Mouse (Mus musculus) thymus, adult 2 months (tissue): ENCODE results near the gene Bsdc1.

ENCODE experiments used
- CTCF ChIP-seq: fragments of 200-500 bp; IDR thresholded peaks from 2 replicates; pipeline ENCODE4 v1.5.1; 2012; ENCODE audit warnings: mild to moderate bottlenecking, control low read depth, low read length, moderate library complexity, borderline replicate concordance; ENCODE audit not compliant: control insufficient read depth, poor library complexity, insufficient read depth; ENCODE audit errors: extremely low read depth
- POLR2A ChIP-seq: fragments of 200-500 bp; IDR thresholded peaks from 2 replicates; pipeline ENCODE4 v1.6.1; 2012; ENCODE audit warnings: mild to moderate bottlenecking, low read length, control low read depth, moderate library complexity; ENCODE audit not compliant: control insufficient read depth, poor library complexity, insufficient read depth; ENCODE audit errors: extremely low read depth

DNA sequence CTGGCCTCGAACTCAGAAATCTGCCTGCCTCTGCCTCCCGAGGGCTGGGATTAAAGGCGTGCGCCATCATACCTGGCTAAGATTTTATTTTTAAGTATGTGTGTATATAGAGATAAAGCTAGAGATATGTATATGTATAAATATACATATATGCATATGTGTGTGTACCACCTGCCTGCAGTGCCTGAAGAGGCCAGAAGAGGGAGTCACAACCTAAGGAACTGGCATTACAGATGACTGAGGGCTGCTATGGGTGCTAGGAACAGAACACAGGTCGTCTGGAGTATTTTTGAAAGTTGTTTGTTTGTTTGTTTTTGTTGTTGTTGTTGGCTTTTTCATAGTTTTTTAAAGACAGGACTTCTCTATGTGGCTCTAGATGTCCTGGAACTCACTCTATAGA lies 45.5 kb upstream of the Bsdc1 start:
- TF ChIP-seq CTCF = no peak
- no peak for TF ChIP-seq POLR2A
